Mouse (Mus musculus): ENCODE measurements around the gene Otp. TPM values are rescaled to one million over a fixed set of nuclear protein-coding genes. Genes with fewer than 3 reads are reported as not detected.

Otp gene
- polyA plus RNA-seq, 1 experiment from 2014 or later = not detected

DNA sequence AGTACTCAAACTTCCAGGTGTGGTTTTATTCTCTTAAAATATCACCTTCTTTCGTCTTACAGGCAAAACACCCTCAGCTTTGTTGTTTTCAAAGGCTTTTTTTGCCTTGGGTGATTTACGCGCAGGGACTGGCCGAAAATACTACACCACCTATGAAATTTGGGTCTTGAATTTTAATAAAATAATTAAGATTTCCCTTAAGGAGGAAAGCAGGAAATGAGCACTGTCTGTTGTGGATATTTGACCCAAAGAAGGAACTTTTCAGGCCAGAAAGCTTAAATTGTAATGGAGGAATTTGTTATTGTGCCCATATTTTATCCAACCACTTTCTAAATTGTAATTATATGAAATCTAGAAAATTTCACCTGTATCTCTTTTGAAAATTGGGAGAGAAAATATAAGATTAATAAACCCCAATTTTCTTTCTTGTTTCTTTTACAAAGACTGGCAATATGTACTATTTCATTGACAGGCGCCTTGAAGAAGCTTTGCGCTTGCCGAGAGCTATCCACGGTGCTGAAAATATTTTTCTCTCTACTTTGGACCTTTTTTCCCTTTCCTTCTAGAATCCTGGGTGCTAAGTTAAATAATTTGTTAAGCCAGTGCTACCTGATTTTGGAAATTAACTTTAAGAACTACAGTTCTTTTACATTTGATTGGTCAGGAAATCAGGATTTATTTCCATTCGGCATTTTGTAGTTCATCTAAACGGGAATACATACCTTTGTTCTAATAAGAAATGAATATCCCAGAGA lies 2.8 kb downstream of the Otp start:
- Histone ChIP-seq H3K9me3 (ENCODE audit: control insufficient read depth, low read length) (no peaks in the 10 kb centered on the region), H3K27me3 (ENCODE audit: control insufficient read depth, insufficient read depth, low read length) (peaks cover 89% of the 10 kb centered on the region), H3K27ac (ENCODE audit: low read depth, low read length) (no peak overlapping the region), H3K4me2 (replicated peaks; ENCODE audit: low read depth, low read length) (no peak overlapping the region), H3K9ac (ENCODE audit: low read depth, low read length) (no peak overlapping the region), H3K4me3 (ENCODE audit: low read length) (no peak overlapping the region), H3K36me3 (ENCODE audit: control insufficient read depth, insufficient read depth, low read length) (no peaks in the 10 kb centered on the region), H3K4me1 (ENCODE audit: control insufficient read depth, insufficient read depth, low read length) (peaks cover 7% of the 10 kb centered on the region)
- no peak for ATAC-seq (ENCODE audit: low FRiP score, low TSS enrichment)
- 9% methylated on average over 10 of the region's 10 CpGs for WGBS

GRCm38 (mm10) chr13:94881201-94881600 lies 5.8 kb downstream of the Otp start:
- Histone ChIP-seq H3K27me3 (ENCODE audit: control insufficient read depth, insufficient read depth, low read length) (peaks cover 90% of the 10 kb centered on the region), H3K9ac (ENCODE audit: low read depth, low read length) (no peak overlapping the region), H3K9me3 (ENCODE audit: control insufficient read depth, low read length) (no peaks in the 10 kb centered on the region), H3K36me3 (ENCODE audit: control insufficient read depth, insufficient read depth, low read length) (no peaks in the 10 kb centered on the region), H3K27ac (ENCODE audit: low read depth, low read length) (no peak overlapping the region), H3K4me2 (replicated peaks; ENCODE audit: low read depth, low read length) (no peak overlapping the region), H3K4me1 (ENCODE audit: control insufficient read depth, insufficient read depth, low read length) (peaks cover 17% of the 10 kb centered on the region), H3K4me3 (ENCODE audit: low read length) (no peak overlapping the region)
- no peak for ATAC-seq (ENCODE audit: low FRiP score, low TSS enrichment)
- WGBS = 2% methylated on average over 3 of the region's 3 CpGs

- no peak overlapping the region for H3K4me3 ChIP-seq (ENCODE audit: low read length)
- no peak for ATAC-seq (ENCODE audit: low FRiP score, low TSS enrichment)
- no peak overlapping the region; the same call in 1 of the 2 replicates for H3K4me2 ChIP-seq (replicated peaks; ENCODE audit: low read depth, low read length)
- H3K4me1 ChIP-seq (ENCODE audit: control insufficient read depth, insufficient read depth, low read length) = peaks cover 17% of the 10 kb centered on the region
- H3K9ac ChIP-seq (ENCODE audit: low read depth, low read length) = no peak overlapping the region
- no peaks in the 10 kb centered on the region for H3K36me3 ChIP-seq (ENCODE audit: control insufficient read depth, insufficient read depth, low read length)
- peaks cover 86% of the 10 kb centered on the region for H3K27me3 ChIP-seq (ENCODE audit: control insufficient read depth, insufficient read depth, low read length)
- H3K9me3 ChIP-seq (ENCODE audit: control insufficient read depth, low read length) = no peaks in the 10 kb centered on the region
- no peak overlapping the region for H3K27ac ChIP-seq (ENCODE audit: low read depth, low read length)
- WGBS = 4% methylated on average over 10 of the region's 10 CpGs
These were observed 6.8 kb downstream of the Otp start for GRCm38 (mm10) chr13:94882221-94882620.

- Histone ChIP-seq H3K9ac (ENCODE audit: low read depth, low read length) (0 out of 2 replicates have a peak overlapping the region, but pooled peaks have one; percentile 23), H3K4me3 (ENCODE audit: low read length) (peak overlapping the region; percentile 45), H3K4me2 (replicated peaks; ENCODE audit: low read depth, low read length) (peak overlapping the region; percentile 83), H3K4me1 (ENCODE audit: control insufficient read depth, insufficient read depth, low read length) (peaks cover 17% of the 10 kb centered on the region), H3K9me3 (ENCODE audit: control insufficient read depth, low read length) (no peaks in the 10 kb centered on the region), H3K27me3 (ENCODE audit: control insufficient read depth, insufficient read depth, low read length) (peaks cover 86% of the 10 kb centered on the region), H3K36me3 (ENCODE audit: control insufficient read depth, insufficient read depth, low read length) (no peaks in the 10 kb centered on the region), H3K27ac (ENCODE audit: low read depth, low read length) (no peak overlapping the region)
- WGBS = under 1% methylated on average over 35 of the region's 37 CpGs
- peak; percentile 37; the same call in 1 of the 2 replicates for ATAC-seq (ENCODE audit: low FRiP score, low TSS enrichment)
These were observed 7.3 kb downstream of the Otp start for GRCm38 (mm10) chr13:94882711-94883145.

GRCm38 (mm10) chr13:94883163-94883965 lies 8.0 kb downstream of the Otp start:
- H3K4me2 ChIP-seq (replicated peaks; ENCODE audit: low read depth, low read length) = peak overlapping the region; percentile 83
- peak overlapping the region; percentile 23; the same call in 1 of the 2 replicates for H3K9ac ChIP-seq (ENCODE audit: low read depth, low read length)
- H3K27me3 ChIP-seq (ENCODE audit: control insufficient read depth, insufficient read depth, low read length) = peaks cover 87% of the 10 kb centered on the region
- peaks cover 17% of the 10 kb centered on the region for H3K4me1 ChIP-seq (ENCODE audit: control insufficient read depth, insufficient read depth, low read length)
- H3K27ac ChIP-seq (ENCODE audit: low read depth, low read length) = no peak overlapping the region
- H3K4me3 ChIP-seq (ENCODE audit: low read length) = peak overlapping the region; percentile 45
- peak; percentile 66; the same call in 1 of the 2 replicates for ATAC-seq (ENCODE audit: low FRiP score, low TSS enrichment)
- no peaks in the 10 kb centered on the region for H3K36me3 ChIP-seq (ENCODE audit: control insufficient read depth, insufficient read depth, low read length)
- 2% methylated on average over 61 of the region's 95 CpGs for WGBS
- no peaks in the 10 kb centered on the region for H3K9me3 ChIP-seq (ENCODE audit: control insufficient read depth, low read length)

GRCm38 (mm10) chr13:94883966-94884960 lies 8.9 kb downstream of the Otp start:
- Histone ChIP-seq H3K4me1 (ENCODE audit: control insufficient read depth, insufficient read depth, low read length) (peaks cover 17% of the 10 kb centered on the region), H3K27me3 (ENCODE audit: control insufficient read depth, insufficient read depth, low read length) (peaks cover 91% of the 10 kb centered on the region), H3K9ac (ENCODE audit: low read depth, low read length) (no peak overlapping the region), H3K9me3 (ENCODE audit: control insufficient read depth, low read length) (no peaks in the 10 kb centered on the region), H3K36me3 (ENCODE audit: control insufficient read depth, insufficient read depth, low read length) (no peaks in the 10 kb centered on the region), H3K4me2 (replicated peaks; ENCODE audit: low read depth, low read length) (peak overlapping the region; percentile 83), H3K4me3 (ENCODE audit: low read length) (peak overlapping the region; percentile 45), H3K27ac (ENCODE audit: low read depth, low read length) (no peak overlapping the region)
- WGBS = 1% methylated on average over 36 of the region's 36 CpGs
- ATAC-seq (ENCODE audit: low FRiP score, low TSS enrichment) = no peak

DNA sequence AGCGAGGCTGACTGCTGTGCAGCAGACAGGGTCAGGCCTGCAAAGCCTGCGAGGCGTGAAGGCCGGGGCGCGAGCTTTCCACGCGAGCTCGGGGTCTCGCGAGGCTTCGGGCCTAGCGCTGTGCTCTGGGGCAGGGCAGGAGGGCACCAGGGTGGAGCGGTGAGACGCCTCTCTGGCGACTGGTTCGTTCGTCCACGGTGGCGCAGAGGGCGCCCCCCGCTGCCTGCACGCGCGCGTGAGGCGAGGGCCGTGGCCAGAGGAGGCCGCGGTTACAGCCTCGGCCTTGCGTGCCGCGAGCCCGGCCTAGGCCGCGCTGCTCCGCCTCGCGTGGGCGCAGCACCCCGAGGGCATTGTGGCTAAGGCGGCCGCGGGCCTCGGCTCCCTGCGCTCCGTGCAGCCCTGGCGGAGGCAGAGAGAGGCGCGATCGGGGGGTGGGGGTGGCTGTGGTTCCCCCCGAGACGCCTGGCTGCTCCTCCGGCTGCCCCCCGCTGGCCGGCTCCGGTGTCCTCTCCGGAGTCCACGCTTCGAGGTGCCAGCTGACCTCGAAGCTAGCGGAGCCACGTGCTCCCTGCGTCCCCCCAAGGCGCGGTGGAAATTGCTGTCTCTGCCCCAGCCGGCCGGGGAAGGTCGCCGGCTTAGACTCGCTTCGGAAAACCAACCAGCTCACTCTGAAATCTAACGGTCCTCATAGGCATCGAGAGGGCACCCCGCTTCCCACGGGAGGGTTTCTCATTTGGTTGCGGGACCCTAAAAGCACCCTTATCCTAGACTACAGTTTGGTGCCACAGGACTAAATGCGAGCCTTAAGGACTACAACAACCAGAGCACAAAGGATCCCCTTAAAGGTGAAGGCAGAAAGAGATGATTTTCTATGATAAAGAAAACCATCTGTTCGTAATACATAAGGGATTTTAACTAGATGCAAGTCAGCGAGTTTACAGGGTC lies 10.2 kb downstream of the Otp start:
- H3K27me3 ChIP-seq (ENCODE audit: control insufficient read depth, insufficient read depth, low read length) = peaks cover 90% of the 10 kb centered on the region
- no peaks in the 10 kb centered on the region for H3K9me3 ChIP-seq (ENCODE audit: control insufficient read depth, low read length)
- 2% methylated on average over 79 of the region's 81 CpGs for WGBS
- no peaks in the 10 kb centered on the region for H3K36me3 ChIP-seq (ENCODE audit: control insufficient read depth, insufficient read depth, low read length)
- H3K27ac ChIP-seq (ENCODE audit: low read depth, low read length) = no peak overlapping the region
- H3K9ac ChIP-seq (ENCODE audit: low read depth, low read length) = peak overlapping the region; percentile 12; the same call in 1 of the 2 replicates
- peak overlapping the region; percentile 29 for H3K4me3 ChIP-seq (ENCODE audit: low read length)
- H3K4me1 ChIP-seq (ENCODE audit: control insufficient read depth, insufficient read depth, low read length) = peaks cover 17% of the 10 kb centered on the region
- peak overlapping the region; percentile 31 for H3K4me2 ChIP-seq (replicated peaks; ENCODE audit: low read depth, low read length)
- peak; percentile 36; the same call in 1 of the 2 replicates for ATAC-seq (ENCODE audit: low FRiP score, low TSS enrichment)
